Mouse (Mus musculus) thymus, postnatal 25 days (tissue): ENCODE measurements around the gene Pon2.
A peak's percentile ranks its signal among the peaks of the same experiment; 100 is the strongest.
"Not testable (repeated sequence)": the region's sequence is repeated elsewhere in the genome, so short reads cannot be mapped to it uniquely, and the experiment has no call there.

ENCODE experiments used
- DNase-seq: peaks from one replicate; pipeline ENCODE4 v3.0.0; 2022

Pon2 gene

DNA sequence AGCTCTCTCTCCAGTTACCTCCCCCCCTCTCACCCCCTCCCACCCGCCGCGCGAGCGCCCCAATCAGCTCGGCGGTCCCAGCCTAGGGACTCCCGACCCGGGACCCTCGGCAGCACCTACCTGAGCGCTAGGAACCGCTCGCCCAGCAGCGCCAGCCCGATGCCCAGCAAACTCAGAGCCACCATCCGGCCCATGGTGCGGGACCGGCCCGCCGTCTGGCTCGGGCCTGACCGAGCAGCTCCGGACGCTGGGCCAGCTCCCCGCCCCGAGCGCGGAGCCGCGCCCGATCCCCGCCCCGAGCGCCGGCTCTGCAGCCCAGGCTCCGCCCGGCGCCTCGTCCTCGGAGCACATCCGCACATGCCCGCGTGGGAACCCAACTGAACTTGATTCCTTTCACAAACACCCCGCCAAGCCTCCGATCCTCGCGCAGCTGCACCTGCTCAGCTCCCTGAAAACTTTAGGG, at the start of gene Pon2:
Gene Pon2 (minus strand): TSS at position 364 of the 463 bp plus-strand sequence.
- peak; percentile 89 for DNase-seq

DNA sequence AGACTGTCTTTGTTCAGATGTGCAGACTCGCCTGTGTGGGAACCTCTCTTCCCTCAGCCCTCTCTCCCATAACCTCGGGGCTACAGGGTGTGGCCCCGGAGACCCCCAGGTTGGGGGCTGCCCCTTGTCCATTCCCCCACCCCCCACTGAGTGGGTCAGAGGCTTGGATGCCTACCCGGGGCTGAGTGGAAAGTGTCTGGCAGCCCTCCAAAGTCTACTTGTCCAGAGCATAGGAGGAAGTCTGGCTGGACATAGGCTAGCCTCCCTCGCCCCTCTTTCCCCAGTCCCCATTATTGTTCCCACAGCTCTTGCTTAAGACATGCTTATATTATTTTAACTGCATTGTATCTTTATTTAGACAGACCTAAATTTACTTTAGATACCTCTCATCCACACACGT, 46.0 kb upstream of the Pon2 start:
- DNase-seq = no peak

DNA sequence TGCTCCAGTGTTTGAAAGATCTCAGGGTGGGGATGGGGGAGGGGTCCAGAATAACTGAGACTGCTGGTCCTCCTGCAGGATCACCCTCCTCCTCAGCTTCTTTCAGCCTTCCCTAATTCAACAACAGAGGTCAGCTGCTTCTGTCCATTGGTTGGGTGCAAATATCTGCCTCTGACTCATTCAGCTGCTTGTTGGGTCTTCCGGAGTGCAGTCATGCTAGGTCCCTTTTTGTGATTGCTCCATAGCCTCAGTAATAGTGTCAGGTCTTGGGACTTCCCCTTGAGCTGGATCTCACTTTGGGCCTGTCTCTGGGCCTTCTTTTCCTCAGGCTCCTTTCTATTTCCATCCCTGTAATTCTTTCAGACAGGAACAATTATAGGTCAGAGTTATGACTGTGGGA, 41.0 kb upstream of the Pon2 start:
- not testable (repeated sequence) for DNase-seq

DNA sequence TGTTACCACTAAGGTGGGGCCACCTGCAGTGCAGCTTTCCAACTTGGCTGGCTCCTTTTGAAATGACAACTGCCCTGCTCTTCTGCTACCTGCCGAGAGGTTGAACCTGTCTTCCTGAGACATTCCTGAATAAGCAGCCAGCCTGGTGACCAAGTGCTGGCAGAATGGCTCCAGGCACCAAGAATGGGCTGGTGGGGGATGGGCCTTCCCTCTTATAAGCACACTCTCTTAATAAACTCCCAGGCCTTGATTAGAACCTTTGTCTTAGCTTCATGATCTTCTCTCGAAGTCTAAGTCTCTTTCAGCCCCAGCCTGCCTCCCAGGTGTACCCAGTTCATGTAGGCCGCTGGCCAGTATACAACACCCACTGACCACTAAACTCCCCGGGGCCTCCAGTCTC, 40.5 kb upstream of the Pon2 start:
- DNase-seq = not testable (repeated sequence)

DNA sequence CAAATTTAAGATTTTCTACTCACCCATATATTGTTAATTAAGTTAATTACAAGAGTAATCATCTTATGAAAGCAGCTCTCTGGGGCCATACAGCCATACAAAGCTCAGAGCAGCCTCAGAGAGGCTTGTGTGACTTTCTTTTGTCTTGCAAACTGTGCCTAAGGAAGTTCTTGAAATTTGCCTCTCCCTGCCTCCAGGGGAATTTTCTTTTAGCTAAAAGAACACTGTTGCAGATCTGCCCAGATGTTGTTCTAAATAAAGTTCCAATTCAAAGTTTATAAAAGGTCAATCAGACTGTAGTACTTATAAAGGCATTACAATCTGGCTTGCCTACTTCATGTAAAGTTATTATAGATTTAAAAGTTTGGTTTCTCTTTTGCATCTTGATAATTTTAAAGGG, 37.8 kb upstream of the Pon2 start:
- not testable (repeated sequence) for DNase-seq

DNA sequence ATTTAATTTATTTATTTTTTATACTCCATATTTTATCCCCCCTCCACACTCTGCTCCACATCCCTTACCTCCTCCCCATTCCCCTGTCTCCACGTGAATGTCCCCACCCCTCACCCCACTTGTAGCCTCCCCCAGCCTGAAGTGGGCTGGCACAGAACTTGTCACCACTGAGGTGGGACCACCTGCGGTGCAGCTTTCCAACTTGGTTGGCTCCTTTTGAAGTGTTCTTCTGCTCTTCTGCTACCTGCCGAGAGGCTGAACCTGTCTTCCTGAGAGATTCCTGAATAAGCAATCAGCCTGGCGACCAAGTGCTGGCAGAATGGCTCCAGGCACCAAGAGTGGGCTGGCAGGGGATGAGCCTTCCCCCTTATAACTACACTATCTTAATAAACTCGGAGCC, 35.8 kb upstream of the Pon2 start:
- no peak for DNase-seq

DNA sequence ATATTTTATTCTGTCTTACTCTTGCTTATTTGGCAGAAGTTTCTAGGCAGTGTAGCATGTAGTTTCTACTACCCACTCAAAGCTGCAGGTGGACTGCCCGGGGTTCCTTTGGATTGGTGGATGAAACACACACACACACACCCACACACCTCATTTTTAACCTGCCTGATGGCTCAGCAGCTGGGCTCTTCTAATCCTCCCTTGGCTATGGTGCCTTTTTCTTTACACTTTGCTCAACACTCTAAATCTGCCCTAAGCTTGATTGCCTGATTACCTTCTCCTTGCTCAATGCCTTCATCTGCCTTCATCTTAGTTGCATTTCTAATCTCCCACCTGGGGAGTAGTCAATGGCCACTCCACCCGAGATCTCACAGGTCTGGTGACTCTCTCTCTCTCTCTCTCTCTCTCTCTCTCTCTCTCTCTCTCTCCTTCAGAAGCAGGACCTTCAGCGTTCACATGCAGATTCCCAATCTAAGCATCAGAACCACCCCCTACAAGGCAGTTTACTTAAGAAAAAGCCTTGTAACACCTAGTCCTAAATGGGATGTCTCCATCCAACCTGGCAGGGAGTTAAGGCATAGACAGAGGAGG, 34.4 kb upstream of the Pon2 start:
- no peak for DNase-seq

DNA sequence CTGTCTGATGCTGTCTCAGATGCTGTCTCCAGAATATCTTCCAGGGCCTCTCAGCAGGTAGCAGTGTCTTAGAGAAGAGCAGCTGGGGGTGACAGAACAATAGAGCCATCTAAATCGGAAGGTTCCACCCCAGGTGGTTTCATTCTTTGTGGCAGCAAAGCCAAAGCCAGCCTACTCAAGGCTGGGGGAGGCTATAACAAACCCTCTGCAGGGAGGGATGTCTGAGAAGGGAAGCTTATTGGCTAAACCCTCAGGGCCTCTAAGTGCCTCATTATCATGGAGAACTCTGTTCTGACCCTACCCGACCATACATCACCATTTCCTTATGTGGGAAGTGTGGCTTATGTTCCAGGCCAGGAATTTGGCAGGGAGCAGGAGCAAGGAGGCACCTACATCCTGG, 26.9 kb upstream of the Pon2 start:
- no peak for DNase-seq

DNA sequence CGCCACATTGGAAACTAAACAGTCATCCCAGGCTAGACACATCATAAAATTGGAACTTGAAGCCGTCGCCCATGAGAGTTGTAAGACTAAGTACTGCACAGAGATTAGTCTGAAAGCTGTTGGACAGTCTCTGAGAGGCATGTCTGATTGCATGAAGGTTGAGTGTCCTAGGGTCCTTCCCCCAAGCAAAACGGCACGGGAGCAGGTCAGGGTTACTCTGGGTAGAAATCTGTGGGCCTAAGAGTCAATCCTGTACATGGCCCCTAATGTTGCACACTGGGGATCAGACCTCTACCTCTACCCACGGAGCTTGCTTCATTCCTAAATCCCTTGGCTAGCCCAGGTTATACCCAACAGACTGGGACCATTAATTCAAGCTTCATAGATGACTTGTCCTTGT, 25.8 kb upstream of the Pon2 start:
- DNase-seq = not testable (repeated sequence)

DNA sequence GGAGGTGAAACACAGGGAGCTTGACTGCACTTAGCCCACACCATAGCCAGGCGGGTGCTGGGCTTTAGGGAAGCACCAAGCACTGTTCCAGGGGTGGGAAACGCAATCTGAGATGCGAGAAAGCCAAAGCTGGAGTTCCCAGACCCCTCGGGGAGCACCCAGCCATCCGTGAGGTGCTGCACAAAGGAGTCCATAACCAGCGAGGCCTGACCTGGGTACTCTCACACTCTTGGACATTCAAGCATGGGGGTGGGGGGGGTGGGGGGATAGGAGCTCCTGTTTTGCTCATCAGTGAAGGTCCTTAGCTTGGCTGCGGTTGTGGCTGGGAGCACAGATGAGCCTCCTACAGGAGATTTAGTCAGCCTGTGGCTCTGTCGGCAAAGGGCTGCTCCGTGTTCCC, 18.4 kb upstream of the Pon2 start:
- DNase-seq = no peak

DNA sequence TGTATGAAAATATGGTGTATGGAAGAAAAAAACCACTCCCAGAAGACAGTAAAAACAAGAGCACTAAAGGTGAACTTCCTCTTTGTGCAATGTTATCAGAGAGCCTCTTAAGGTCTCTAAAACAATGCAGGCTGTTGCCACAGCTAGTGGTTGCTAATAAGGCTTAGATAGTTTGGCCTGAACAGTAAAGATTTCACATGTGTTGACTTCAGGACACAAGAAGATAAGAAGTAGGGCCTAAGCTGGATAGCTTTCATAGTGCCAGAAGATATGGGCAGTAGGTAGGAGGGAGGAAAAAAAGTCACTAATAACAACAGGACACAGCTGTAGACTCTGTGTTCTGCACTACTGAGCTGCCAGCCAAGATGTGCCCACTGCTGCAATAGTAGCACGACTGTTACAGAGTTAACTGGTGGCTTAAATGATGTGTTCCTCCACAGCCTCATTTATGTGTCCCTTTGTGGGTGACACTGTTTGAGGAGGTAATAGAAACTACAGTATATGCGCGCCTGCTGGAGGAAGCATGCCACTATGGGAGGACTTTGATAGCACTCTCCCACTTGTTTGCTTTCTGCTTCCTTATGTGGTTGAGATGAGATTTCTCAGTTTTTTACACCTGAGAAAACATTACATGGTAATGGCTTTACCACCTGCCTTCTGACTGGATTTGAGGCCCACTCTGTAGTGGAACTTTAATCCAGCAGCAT, 17.0 kb upstream of the Pon2 start:
- no peak for DNase-seq

DNA sequence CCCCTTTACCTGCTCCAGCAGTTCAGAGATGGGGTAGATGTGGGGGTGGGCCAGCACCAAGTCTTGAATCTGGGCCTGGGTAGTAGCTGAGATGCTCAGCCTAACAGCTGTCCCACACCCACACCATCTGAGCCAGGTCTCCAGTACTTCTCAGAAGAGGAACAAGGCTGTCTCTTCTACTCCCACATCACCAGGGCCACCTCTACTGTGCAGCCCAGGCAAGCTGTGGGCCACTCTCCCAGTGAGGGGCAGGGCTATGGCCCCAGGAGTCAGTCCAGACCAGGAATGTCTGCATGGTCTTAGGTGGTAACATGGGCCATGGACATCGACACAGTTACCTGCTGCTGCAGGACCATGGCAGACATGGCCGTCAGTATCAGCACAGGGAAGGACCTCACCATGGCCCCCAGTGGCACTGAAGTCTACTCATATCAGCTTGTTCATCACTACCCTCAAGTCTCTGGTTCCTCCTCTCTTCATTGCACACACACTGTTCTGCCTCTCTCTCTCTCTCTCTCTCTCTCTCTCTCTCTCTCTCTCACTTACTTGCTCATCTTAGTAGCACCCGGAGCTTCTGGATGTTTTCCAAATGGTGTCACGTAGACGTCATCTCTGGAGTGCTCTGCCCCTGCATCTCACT, 15.8 kb upstream of the Pon2 start:
- DNase-seq = no peak

DNA sequence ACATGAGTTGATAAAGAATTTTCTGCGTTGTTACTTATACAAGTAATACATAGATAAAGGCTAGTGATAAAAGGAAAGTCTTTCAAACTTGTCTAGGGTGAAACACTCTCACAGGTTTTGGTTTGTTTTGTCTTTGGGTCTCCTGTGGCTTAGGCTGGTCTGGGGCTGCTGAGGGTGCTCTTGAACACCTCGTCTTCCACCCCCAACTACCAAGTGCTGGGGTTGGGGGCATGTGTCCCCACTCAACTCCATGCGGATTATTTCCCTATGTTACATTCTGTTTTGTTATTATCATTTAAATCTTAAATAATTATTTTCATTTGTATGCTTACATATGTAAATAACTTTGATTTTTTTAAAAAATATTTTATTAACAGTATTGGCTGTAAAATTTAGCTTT, 12.2 kb upstream of the Pon2 start:
- no peak for DNase-seq

DNA sequence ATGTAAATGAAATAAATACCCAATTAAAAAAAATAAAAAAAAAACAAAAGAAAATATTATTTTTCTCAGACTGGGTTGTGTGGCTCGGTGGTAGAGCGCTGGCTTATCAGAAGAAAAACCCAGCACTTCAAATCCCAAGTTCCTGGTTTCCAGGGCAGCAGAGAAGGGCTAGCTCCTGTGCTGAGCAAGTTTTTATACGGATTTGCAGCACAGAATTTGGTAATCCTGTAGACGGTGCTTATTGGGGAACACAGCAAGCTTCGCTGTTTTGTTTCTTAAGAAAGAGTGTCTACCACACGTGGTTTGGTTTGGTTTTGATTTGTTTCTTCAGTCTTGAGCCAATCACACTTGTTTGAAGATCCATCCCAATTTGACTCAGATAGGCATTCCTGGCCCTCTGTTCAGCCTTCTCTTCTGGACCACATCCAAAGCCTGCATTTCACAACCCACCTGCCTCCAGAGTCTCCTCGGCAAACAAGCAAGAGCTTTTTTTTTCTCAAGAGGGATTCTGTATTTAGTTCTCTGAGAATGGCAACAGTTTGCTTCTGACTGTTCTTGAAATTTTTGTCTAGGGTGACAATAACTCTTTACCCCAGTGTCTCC, 11.4 kb upstream of the Pon2 start:
- DNase-seq = no peak

DNA sequence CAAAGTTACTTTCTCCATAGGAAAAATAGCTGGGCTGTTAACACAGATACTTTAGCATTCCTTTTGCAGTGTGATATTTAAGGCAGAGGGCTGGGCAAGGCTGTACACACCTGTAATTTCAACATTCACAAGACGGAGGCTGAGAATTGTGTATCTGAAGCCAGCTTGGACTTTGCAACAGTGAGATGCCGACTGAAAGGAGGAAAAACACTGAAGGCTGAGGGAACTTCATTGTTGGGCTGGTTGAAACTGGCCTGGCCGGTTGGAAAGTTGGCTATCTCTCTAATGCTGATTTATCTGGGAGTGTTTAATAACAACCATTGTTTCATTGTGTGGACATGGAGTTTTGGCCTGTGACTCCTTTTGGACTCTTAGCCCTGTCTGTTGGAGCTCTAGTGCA, 7.7 kb upstream of the Pon2 start:
- no peak for DNase-seq

DNA sequence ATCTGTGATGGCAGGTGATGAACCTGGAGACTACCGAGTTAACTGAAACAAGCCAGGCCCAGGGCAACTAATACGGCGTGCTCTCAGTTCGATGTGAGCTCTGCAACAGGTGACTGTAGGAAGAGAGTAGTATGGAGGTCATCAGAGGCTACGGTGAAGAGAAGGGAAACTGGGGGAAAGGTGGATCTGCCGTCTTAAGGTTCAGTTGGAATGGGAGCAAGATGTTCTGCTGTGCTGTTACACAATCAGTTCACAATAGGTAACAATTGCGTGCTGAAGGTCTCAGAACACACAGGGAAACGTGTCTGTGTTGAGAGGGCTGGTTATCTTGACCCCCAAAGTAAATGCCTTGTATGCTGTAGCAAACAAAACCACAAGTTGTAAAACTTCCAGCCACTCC, 6.7 kb upstream of the Pon2 start:
- no peak for DNase-seq

DNA sequence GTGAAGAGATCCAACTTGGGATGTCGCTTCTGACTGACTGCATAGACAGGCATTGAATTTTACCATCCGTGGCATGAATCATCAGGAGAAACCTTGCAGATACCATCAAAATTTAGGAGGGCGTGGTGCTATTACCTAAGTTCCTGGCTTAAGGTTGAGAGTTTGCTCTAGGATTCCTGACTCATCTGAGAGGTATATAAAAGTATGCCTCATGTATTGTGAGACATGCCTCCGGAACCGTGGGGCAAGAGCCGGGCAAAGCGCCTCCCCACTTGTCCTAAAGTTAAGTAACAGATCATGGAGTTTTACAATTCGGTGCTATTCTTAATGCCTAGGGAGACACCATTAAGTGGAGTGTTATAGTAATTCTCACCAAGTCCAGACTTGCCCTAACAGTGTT, 2.4 kb upstream of the Pon2 start:
- no peak for DNase-seq

DNA sequence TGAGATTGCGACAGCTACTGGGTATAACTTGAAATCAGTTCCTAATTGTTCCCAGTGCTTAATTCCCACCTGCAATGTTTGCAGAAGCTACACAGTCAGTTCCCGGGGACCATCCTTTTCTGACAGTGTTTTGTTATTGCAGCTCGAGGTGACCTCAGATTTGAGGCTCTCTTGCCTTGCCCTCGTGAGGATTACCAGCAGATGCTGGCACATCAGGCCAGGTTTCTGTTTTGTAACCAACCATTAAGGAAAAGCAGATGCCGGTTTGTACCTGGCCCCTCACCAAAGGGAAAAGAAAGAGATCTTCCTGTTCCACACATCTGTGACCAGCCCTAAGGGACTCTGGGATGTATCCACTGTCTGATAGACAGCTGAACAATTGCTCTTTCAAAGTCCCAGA, 1.3 kb upstream of the Pon2 start:
- DNase-seq = no peak

DNA sequence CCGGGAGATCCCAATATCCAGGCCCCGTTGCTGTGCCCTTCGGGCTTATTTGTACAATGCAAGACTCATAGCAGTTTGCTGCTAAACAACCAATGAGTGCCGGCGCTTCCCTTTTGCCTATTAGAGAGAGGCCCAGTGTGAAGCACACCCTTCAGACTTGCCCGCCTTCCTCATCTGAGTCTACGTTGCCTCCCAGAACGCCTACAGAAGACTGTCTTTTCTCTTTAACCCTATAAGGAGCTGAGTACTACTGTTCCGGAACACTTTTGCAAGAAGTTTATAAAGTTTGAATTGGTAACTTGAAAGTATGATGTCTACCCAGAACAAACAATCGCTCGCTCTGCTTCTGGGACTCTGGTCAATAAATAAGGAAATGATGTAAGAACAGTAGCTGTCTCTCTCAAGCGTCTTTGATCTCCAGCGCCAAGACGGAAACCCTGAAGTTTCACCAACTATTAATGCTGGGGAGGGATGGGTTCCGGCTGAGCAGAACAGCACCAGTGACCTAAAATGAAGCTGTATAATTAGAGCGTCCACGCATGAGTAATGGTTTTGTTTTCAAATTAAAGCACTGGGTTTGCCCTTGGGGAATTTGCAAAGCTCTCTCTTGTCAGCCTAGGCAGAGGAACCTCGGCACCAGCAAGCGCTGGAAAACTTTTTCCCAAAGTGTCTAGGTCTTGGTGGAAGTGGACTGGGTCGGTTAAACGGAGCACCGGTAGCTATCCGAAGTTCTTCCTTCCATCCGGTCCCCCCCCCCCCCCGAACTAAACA, 749 bp downstream of the Pon2 start:
- peak; percentile 62 for DNase-seq

DNA sequence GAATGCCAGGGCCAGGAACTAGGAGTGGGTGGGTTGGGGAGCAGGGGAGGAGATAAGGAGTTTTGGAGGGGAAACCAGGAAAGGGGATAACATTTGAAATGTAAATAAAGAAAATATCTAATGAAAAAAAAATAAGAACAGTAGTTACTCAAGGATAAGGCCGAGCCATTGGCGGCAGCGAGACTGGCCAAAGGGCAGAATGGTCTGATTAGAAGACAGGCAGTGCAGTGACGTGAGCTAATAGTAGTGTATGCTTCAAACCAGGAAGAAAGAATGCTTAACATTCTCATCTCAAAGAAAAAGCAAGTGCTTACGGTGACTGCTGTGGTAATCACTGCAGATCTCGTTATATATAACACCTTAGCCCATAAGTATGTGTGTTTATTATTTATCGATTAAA, 2.2 kb downstream of the Pon2 start:
- DNase-seq = no peak

DNA sequence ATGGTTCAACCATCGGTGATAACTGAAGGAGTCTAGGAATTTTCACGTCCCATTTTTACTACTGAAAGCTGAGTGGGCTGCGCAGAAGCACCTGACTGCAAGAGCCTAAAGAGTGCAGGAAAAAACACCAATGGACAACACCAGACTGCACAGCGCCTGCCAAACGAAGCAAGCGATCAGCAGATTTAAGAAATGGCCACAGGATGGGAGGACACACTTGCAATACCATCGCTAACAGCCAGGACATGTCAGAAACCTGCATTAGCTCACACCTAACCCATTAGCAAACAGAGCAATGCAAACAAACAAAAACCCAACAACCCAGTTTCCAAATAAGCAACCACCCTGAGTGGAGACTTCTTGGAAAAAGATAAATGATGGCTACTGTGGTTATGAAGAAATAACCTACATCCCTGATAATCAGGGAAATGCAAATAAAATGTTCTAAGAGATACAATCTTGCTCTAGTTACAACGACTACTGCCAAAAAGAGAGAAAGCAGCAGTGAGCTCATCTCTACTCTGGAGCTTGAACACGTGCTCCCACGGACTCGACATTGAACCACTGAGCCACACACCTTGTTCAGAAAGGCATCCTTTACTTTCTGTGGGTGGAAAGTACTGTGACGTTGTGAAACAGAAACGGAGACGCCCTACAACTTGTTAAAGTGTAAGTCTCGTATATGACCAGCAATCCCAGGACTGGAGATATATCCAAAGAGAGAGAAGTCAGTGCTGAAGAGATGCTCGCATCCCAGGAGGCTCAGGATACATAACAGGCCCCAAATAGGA, 3.4 kb downstream of the Pon2 start:
- no peak for DNase-seq

DNA sequence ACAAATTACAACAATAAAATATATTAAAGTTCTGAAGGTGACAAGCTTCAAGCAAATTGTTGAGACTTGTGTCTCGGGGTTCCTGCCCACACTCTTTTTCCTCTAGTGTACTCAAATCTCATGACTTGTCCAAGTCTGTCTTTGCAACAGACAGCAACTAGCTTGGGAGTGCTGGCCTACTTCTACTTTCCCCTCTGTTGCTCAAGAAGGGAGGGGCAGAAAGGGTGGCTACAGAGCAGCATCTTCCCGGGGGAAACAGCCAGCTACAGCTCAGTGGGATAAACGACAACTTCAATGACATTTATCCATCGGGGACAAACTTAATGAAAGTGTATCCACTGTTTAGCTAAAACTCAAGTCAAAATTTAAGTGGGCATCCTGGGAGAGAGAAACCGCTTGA, 5.4 kb downstream of the Pon2 start:
- no peak for DNase-seq
